Mouse (Mus musculus): ENCODE results near the gene Gm8159.
"Not testable (repeated sequence)": the region's sequence is repeated elsewhere in the genome, so short reads cannot be mapped to it uniquely, and the experiment has no call there.

Gene Gm8159

GRCm38 (mm10) chr14:4632052-4632451 is at the start of gene Gm8159:
Gene Gm8159, plus strand, starts transcription at chr14:4632352.
- not testable (repeated sequence) for DNase-seq (ENCODE audit: low read depth, low spot score)

GRCm38 (mm10) chr14:4649309-4649708 is 17.2 kb downstream of the Gm8159 start:
- not testable (repeated sequence) for DNase-seq (ENCODE audit: low read depth, low spot score)

GRCm38 (mm10) chr14:4650324-4650723 is 18.2 kb downstream of the Gm8159 start:
- not testable (repeated sequence) for DNase-seq (ENCODE audit: low read depth, low spot score)

GRCm38 (mm10) chr14:4663892-4664291 is 31.7 kb downstream of the Gm8159 start, which contains the start of gene Gm3239:
Gene Gm3239, plus strand, starts transcription at chr14:4664192.
- DNase-seq (ENCODE audit: low read depth, low spot score), result not testable (repeated sequence)
